Mouse (Mus musculus): ENCODE measurements around the gene Olfr536.
"Not testable (repeated sequence)": the region's sequence is repeated elsewhere in the genome, so short reads cannot be mapped to it uniquely, and the experiment has no call there.

The Olfr536 gene

DNA sequence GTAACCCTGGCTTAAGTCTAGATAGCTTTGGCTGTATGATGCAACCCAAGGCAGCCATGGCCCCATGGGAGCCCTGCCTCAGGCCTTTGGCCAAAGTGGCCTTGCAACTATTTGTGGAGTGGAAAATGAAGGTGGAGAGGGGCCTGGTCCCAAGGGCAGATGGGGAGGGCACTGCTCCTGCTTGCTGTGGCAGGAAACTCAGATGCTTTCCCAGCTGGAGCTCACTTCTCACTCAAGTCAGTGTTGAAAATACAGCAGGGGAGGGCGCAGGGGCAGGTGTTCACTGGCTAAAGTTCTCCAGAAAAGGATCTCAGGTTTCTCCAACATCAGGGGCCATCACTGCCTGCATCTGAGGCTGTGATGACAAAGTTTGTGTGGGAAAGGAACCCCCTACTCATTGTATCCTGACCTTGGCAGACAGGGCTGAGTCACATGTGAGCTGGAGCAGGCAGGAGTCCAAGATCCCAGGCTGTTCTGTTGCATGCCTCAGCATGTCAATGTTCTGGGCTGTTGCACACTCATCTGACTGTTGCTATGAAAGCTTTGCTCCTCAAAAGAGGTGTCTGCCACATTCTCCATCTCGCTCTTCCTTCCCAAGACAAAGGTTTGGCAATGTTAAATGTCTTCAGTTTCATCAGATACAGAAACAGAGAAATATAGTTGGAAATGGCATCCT lies at the start of gene Olfr536:
TSS of gene Olfr536 (minus strand) at position 51 of the 676 bp plus-strand sequence.
- not testable (repeated sequence) for DNase-seq

- DNase-seq = no peak
Observed at GRCm38 (mm10) chr7:140539746-140540145, 32.5 kb upstream of the Olfr536 start.

- no peak for DNase-seq
Observed at GRCm38 (mm10) chr7:140494702-140495101, 12.5 kb downstream of the Olfr536 start.

GRCm38 (mm10) chr7:140494231-140494630 lies 13.0 kb downstream of the Olfr536 start:
- no peak for DNase-seq

DNA sequence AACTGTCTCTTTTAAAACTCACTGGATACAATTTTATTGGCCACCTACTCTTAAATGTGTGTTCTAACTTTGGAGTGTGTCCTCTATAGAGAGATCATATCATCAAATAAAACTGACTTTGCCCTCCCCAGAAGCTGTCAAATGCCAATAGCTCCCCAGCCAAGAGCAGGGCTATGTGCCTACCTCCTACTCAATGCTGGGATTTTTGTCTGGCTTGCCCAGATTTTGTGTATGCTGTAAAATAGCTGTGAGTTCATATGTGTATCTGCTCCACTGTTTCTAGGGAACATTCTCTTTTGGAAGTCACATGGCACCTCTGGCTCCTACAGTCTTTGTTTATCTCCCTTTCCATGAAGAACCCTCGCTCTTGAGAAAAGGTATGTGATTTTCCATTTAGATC lies 18.2 kb downstream of the Olfr536 start:
- no peak for DNase-seq

DNA sequence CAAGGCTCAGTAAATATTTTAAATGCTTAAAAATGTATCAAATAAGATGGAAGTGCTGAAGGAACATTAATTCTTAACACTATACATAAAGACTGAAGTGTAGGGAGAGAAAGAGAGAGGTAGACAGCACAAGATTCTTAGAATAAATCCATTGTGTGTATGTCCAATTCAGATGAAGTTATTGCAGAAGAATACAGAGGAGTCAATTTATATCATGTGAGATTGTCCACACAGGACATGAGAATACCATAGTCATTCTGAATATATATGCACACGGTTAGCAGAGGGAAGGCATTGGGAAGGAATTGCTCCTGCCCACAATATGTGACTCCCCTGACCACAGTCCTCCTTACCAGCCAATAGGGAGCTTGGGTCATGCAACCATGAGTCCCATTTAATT lies 23.3 kb downstream of the Olfr536 start, which contains the start of gene Olfr535:
TSS of gene Olfr535 (plus strand) at position 301 of the 400 bp plus-strand sequence.
- no peak for DNase-seq

DNA sequence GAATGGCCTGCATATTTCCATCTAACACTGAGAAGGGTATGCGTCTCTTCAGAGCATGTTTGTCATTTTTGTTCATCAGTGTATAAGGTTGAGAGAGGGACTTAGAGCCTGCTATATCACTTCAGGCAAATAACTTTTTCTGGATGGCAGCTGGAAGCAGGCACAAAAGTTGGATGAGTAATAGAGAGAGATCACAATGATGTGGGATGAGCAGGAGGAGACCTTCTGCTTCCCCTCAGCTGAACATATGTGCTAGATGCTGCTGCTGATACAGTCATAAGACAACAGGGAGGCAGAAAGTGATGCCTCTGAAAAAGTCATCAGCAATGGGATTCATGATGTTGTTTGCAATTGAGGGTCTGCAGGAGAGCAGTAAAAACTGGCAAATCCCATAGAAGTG lies 28.5 kb downstream of the Olfr536 start:
- DNase-seq = no peak

DNA sequence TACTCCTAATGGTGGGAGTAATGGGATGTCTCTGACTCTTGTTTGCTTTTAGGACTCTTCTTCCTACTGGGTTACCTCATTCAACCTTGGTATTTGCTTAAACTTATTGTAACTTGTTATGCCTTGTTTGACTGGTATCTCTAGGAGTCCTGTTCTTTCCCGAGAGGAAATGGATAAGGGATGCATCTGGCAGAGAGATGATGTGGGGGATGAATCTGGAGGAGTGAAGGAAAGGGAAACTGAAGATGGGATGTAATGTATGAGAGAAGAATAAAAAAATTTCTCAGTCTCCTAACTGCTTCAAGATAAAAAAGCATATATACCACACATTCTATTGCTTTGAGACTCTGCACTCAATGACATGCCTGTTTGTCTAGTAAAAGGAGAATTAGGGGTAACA lies 29.3 kb downstream of the Olfr536 start:
- no peak for DNase-seq

GRCm38 (mm10) chr7:140463070-140463469 lies 44.1 kb downstream of the Olfr536 start, which contains the start of gene Olfr533:
Gene Olfr533 (plus strand): TSS chr7:140463370.
- not testable (repeated sequence) for DNase-seq

All from spleen, adult 18-20 months (tissue).